Mouse (Mus musculus): ENCODE measurements at regions not wholly inside any gene's neighbourhood (a gene's known extent, or its start where the extent isn't known, plus 50 kb on each side); places are given as distances from the start of the nearest gene placed in this dataset.

DNA sequence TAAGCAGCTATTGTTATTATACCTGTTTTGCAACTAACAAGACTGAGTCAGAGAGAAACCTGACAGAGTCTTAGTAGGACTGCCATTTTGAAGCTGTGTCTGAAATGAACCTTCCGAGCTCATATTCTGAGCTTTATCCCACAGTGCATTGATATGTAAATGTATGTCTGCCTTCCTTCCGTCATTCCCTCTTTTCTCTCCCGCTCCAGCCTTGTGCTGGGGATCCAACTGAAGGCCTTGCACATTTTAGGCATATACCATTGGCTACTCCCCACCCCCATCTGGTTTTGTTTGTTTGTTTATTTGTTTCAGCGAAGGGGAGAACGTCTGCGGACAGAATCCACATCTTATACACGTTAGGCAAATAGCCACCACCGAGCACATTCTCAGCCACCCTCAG, 57.2 kb upstream of the Map4k3 start:
- dilution Hi-C loops (cut with MboI; ENCODE audit: extremely low pct_ligation_motif_present, extremely low pct_unique_long_range_greater_than_20kb, low sequenced_read_pairs) (no loop called here), in situ Hi-C loops (cut with MboI; ENCODE audit: low pct_ligation_motif_present, low pct_unique_long_range_greater_than_20kb, low sequenced_read_pairs) (no loop called here)
- Histone ChIP-seq H3K36me3 (replicated peaks in 1 of 2; ENCODE audit: control insufficient read depth in 1 of 2, insufficient read depth in 1 of 2, low read length in 1 of 2) (no peaks in the 10 kb centered on the region), H3K27me3 (replicated peaks) (peaks cover 11% of the 10 kb centered on the region), H3K4me2 (ENCODE audit: insufficient read depth, low read depth, poor library complexity, severe bottlenecking) (no peak overlapping the region), H3K27ac (ENCODE audit: insufficient read depth, low read depth) (no peak overlapping the region), H3K9me3 (replicated peaks; ENCODE audit: low read length) (peaks cover 3% of the 10 kb centered on the region), H3K9ac (ENCODE audit: insufficient read depth, low read depth) (no peak overlapping the region), H3K4me3 (replicated peaks in 1 of 3; ENCODE audit: low read depth in 2 of 3, low read length in 2 of 3, poor library complexity in 1 of 3) (no peak overlapping the region), H3K4me1 (ENCODE audit: control insufficient read depth in 1 of 2, insufficient read depth in 2 of 2) (peaks cover 2 to 6% of the 10 kb centered on the region in 2 experiments; a peak in 1 of 4 replicates), H3K79me2 (replicated peaks; ENCODE audit: control insufficient read depth, extremely low read depth, insufficient read depth, poor library complexity, severe bottlenecking) (no peaks in the 10 kb centered on the region)
- no peak for DNase-seq (ENCODE audit: extremely low read depth)
- TF ChIP-seq CHD2 (IDR thresholded peaks at IDR 0.05; ENCODE audit: low read length) (no peak), ZKSCAN1 (IDR thresholded peaks at IDR 0.05; ENCODE audit: borderline replicate concordance, low read depth, low read length) (no peak)

DNA sequence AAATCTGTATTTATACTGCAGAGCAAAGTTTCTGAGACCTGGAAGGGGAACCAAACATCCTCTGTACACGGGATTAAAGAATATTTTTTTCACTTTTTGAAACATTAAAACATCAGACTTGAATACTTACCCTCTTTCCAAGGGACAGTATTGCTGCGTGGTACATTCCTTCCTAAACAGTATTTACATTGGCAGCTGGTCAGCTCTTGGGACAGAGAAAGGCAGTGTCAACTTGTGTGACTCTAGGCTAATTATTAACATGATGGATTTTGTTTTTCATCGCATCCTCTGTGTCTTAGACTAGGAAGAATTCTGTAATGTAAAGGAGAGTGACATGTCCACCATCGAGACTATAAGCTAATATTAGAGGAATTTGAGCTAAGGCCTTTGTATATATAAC, 56.8 kb upstream of the Map4k3 start:
- Histone ChIP-seq H3K9ac (ENCODE audit: insufficient read depth, low read depth) (no peak overlapping the region), H3K4me2 (ENCODE audit: insufficient read depth, low read depth, poor library complexity, severe bottlenecking) (no peak overlapping the region), H3K27ac (ENCODE audit: insufficient read depth, low read depth) (no peak overlapping the region), H3K79me2 (replicated peaks; ENCODE audit: control insufficient read depth, extremely low read depth, insufficient read depth, poor library complexity, severe bottlenecking) (no peaks in the 10 kb centered on the region), H3K27me3 (replicated peaks) (peaks cover 15% of the 10 kb centered on the region), H3K36me3 (replicated peaks in 1 of 2; ENCODE audit: control insufficient read depth in 1 of 2, insufficient read depth in 1 of 2, low read length in 1 of 2) (no peaks in the 10 kb centered on the region), H3K9me3 (replicated peaks; ENCODE audit: low read length) (peaks cover 3% of the 10 kb centered on the region), H3K4me3 (replicated peaks in 1 of 3; ENCODE audit: low read depth in 2 of 3, low read length in 2 of 3, poor library complexity in 1 of 3) (no peak overlapping the region), H3K4me1 (ENCODE audit: control insufficient read depth in 1 of 2, insufficient read depth in 2 of 2) (peaks cover 2 to 6% of the 10 kb centered on the region in 2 experiments; a peak in 1 of 4 replicates)
- DNase-seq (ENCODE audit: extremely low read depth) = no peak
- in situ Hi-C loops (cut with MboI; ENCODE audit: low pct_ligation_motif_present, low pct_unique_long_range_greater_than_20kb, low sequenced_read_pairs) (no loop called here), dilution Hi-C loops (cut with MboI; ENCODE audit: extremely low pct_ligation_motif_present, extremely low pct_unique_long_range_greater_than_20kb, low sequenced_read_pairs) (no loop called here)
- TF ChIP-seq USF1 (IDR thresholded peaks at IDR 0.05; ENCODE audit: low read depth, low read length) (no peak), POLR2A (IDR thresholded peaks at IDR 0.05; ENCODE audit: low read depth, low read length) (no peak), BHLHE40 (IDR thresholded peaks at IDR 0.05; ENCODE audit: low read depth, low read length) (no peak), UBTF (IDR thresholded peaks at IDR 0.05; ENCODE audit: low read depth, low read length) (no peak), E2F4 (IDR thresholded peaks at IDR 0.05; ENCODE audit: insufficient replicate concordance, low read depth, low read length) (no peak), NRF1 (IDR thresholded peaks at IDR 0.05; ENCODE audit: low read depth, low read length) (no peak), ZC3H11A (IDR thresholded peaks at IDR 0.05; ENCODE audit: low read depth, low read length) (no peak), MEF2A (IDR thresholded peaks at IDR 0.05; ENCODE audit: borderline replicate concordance, low read depth, low read length) (no peak), CTCF (conservative IDR thresholded peaks at IDR 0.05 in 1 of 2, IDR thresholded peaks at IDR 0.05 in 1 of 2; ENCODE audit: low read depth in 2 of 2, low read length in 2 of 2) (no peak), PAX5 (IDR thresholded peaks at IDR 0.05; ENCODE audit: low read length) (no peak), ZKSCAN1 (IDR thresholded peaks at IDR 0.05; ENCODE audit: borderline replicate concordance, low read depth, low read length) (no peak), GABPA (IDR thresholded peaks at IDR 0.05; ENCODE audit: insufficient replicate concordance, low read depth, low read length) (no peak), HCFC1 (IDR thresholded peaks at IDR 0.05; ENCODE audit: low read depth, low read length) (no peak), ZNF384 (IDR thresholded peaks at IDR 0.05; ENCODE audit: low read depth, low read length) (no peak), IRF4 (IDR thresholded peaks at IDR 0.05; ENCODE audit: low read depth, low read length) (no peak)

All from CH12.LX (cell line).